Mouse (Mus musculus) forebrain, embryonic 10.5 days (tissue): ENCODE measurements around the gene Galc. TPM values are rescaled to one million over a fixed set of nuclear protein-coding genes. Genes with fewer than 3 reads are reported as not detected.
A peak's percentile ranks its signal among the peaks of the same experiment; 100 is the strongest.

Experiments
- DNase-seq: peaks from one replicate; pipeline ENCODE4 v3.0.0-alpha.2; 2017; ENCODE audit warnings: low spot score; ENCODE audit errors: extremely low spot score
- H3K27ac ChIP-seq: fragments of 300-500 bp; sonication (generic); 2 replicates; pipeline ENCODE4 v1.5.1; 2016; ENCODE audit warnings: mild to moderate bottlenecking
- H3K27me3 ChIP-seq: fragments of 300-500 bp; sonication (generic); 2 replicates; pipeline ENCODE4 v1.6.1; 2016; ENCODE audit warnings: mild to moderate bottlenecking; ENCODE audit not compliant: poor library complexity, severe bottlenecking
- H3K36me3 ChIP-seq: fragments of 300-500 bp; sonication (generic); replicated peaks from 2 replicates; pipeline ENCODE4 v1.6.1; 2016; ENCODE audit warnings: mild to moderate bottlenecking, moderate library complexity
- H3K4me1 ChIP-seq: fragments of 300-500 bp; sonication (generic); 2 replicates; pipeline ENCODE4 v1.6.1; 2016
- H3K4me3 ChIP-seq: fragments of 300-500 bp; sonication (generic); 2 replicates; pipeline ENCODE4 v1.5.1; 2016; ENCODE audit warnings: mild to moderate bottlenecking, moderate library complexity
- H3K9me3 ChIP-seq: fragments of 300-500 bp; sonication (generic); 2 replicates; pipeline ENCODE4 v1.6.1; 2016; ENCODE audit warnings: mild to moderate bottlenecking, moderate library complexity
- WGBS: fragments of 180-500 bp; shearing (Covaris S2); methylation state at CpG from one replicate; pipeline ENCODE4 v1.1.7; 2016; 5-methylcytosine and 5-hydroxymethylcytosine counted together
- polyA plus RNA-seq: library from polyadenylated mRNA; unstranded; fragments of >200 nt; fragmentation: Nextera tagmentation; extraction: Ambion mirVana; gene quantifications from 2 replicates; pipeline ENCODE4 v1.2.1, GENCODE M21; 2016

Gene Galc
- polyA plus RNA-seq, 1 experiment from 2014 or later = 14.9 TPM

GRCm38 (mm10) chr12:98270810-98271566, 11.7 kb upstream of the Galc start:
- Histone ChIP-seq H3K9me3 (no peaks in the 10 kb centered on the region), H3K4me3 (no peak overlapping the region), H3K27me3 (no peaks in the 10 kb centered on the region), H3K36me3 (no peaks in the 10 kb centered on the region), H3K4me1 (0 out of 2 replicates have a peak, but pooled peaks cover 5% of the 10 kb centered on the region), H3K27ac (no peak overlapping the region)
- WGBS = 74% methylated on average over 12 of the region's 12 CpGs
- no peak for DNase-seq

GRCm38 (mm10) chr12:98269791-98270745, 10.8 kb upstream of the Galc start:
- no peak overlapping the region for H3K4me3 ChIP-seq
- H3K9me3 ChIP-seq = no peaks in the 10 kb centered on the region
- DNase-seq = no peak
- no peaks in the 10 kb centered on the region for H3K36me3 ChIP-seq
- no peaks in the 10 kb centered on the region for H3K27me3 ChIP-seq
- H3K4me1 ChIP-seq = 0 out of 2 replicates have a peak, but pooled peaks cover 5% of the 10 kb centered on the region
- no peak overlapping the region for H3K27ac ChIP-seq
- WGBS = 89% methylated on average over 17 of the region's 17 CpGs

DNA sequence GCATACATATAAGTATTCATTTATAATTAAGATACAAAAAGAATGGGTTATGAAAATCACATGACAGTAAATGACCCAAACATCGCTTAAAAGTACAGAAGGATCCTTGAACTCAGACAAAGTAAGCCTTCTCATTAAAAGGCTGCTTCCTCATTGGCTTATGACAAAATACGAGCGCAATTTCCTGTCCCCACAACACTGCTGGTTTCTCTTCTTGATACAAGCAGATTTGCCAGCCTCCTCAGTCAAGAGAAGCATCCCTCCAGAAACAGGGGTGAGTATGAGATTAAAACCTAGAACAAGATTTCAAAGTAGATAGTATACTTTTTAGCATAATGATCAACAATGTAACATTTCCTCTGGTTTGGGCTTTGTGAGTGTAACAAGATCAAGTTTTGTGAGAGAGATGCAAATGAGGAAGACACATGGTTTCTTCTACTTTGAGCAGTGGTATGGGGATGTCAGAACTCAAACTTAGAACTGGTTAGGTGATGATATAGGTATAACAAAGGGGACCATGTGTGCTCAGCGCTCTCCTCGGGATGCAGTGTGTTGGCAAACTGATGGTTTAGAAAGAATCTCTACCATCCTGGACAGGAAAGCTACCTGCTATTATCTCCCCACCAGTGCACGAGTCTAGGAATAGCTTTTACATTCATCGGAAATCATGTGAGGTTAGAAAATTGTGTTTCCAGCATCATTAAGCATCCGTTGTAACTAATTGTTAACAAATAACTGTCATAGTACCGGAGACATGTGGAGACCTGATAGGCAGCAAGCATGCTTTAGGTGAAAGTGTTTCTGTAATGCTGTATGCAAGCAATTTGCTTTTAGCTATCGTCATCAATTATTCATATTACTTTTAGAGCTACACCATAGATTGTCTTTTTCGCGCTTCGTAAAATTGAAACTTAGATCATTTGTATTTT, 9.4 kb upstream of the Galc start, which contains the start of gene Gpr65:
Gene Gpr65 (plus strand): TSS at position 195 of the 929 bp plus-strand sequence.
- no peaks in the 10 kb centered on the region for H3K9me3 ChIP-seq
- H3K27me3 ChIP-seq = no peaks in the 10 kb centered on the region
- H3K36me3 ChIP-seq = no peaks in the 10 kb centered on the region
- no peak for DNase-seq
- 92% methylated on average over 13 of the region's 13 CpGs for WGBS
- no peak within 1 kb of the TSS for H3K4me3 ChIP-seq
- 0 out of 2 replicates have a peak, but pooled peaks cover 5% of the 10 kb centered on the region for H3K4me1 ChIP-seq
- no peak within 1 kb of the TSS for H3K27ac ChIP-seq

- Histone ChIP-seq H3K36me3 (no peaks in the 10 kb centered on the region), H3K27ac (no peak overlapping the region), H3K4me3 (no peak overlapping the region), H3K9me3 (no peaks in the 10 kb centered on the region), H3K4me1 (no peaks in the 10 kb centered on the region), H3K27me3 (no peaks in the 10 kb centered on the region)
- no peak for DNase-seq
- 93% methylated on average over 9 of the region's 9 CpGs for WGBS
Observed at GRCm38 (mm10) chr12:98265697-98266096, 6.4 kb upstream of the Galc start.

- H3K36me3 ChIP-seq = peaks cover 6% of the 10 kb centered on the region
- WGBS = 7% methylated on average over 12 of the region's 12 CpGs
- DNase-seq = no peak
Observed at GRCm38 (mm10) chr12:98259518-98259852, 226 bp upstream of the Galc start.

GRCm38 (mm10) chr12:98258371-98258844, 851 bp downstream of the Galc start:
- H3K27me3 ChIP-seq = no peaks in the 10 kb centered on the region
- H3K36me3 ChIP-seq = peaks cover 9% of the 10 kb centered on the region
- no peaks in the 10 kb centered on the region for H3K9me3 ChIP-seq
- peaks cover 20% of the 10 kb centered on the region for H3K4me1 ChIP-seq
- H3K27ac ChIP-seq = peak overlapping the region; percentile 96
- peak overlapping the region; percentile 65 for H3K4me3 ChIP-seq
- DNase-seq = no peak
- under 1% methylated on average over 8 of the region's 8 CpGs for WGBS

More at GRCm38 (mm10) chr12:98259518-98259852, 226 bp upstream of the Galc start:
- H3K4me3 ChIP-seq = peak overlapping the region; percentile 65
- no peaks in the 10 kb centered on the region for H3K27me3 ChIP-seq
- H3K27ac ChIP-seq = peak overlapping the region; percentile 96
- peaks cover 20% of the 10 kb centered on the region for H3K4me1 ChIP-seq
- H3K9me3 ChIP-seq = no peaks in the 10 kb centered on the region

DNA sequence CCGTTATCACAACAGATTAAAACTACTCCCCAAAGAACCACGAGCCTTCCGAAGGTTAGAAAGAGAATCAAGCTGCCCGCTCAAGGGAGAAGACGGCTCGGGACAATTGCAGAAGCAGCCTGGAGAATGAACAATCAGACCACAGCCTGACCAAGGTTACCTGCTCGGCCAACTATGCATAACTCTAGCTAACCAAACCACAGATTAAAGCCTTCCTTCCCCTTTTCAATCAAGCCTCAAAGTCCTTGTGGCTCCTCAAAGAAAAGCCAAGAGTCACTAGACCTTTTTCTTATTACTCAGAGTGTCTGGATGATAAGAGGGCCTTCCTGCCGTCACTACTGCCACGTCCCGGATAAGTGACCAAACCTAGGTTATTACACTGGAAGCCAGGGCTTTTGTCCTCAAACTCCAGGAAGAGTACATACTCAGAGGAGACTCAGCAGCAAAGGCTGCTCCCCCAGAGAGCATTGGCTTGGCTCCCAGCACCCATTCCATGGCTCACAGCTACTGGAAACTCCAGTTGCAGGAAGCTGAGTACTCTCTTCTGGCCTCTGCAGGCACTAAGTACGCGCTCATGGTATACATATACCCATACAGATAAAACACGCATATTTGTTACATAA, 3.8 kb downstream of the Galc start:
- Histone ChIP-seq H3K4me1 (peaks cover 20% of the 10 kb centered on the region), H3K36me3 (peaks cover 21% of the 10 kb centered on the region), H3K4me3 (no peak overlapping the region), H3K9me3 (no peaks in the 10 kb centered on the region), H3K27ac (no peak overlapping the region), H3K27me3 (no peaks in the 10 kb centered on the region)
- DNase-seq = no peak
- WGBS = 84% methylated on average over 13 of the region's 13 CpGs

- Histone ChIP-seq H3K4me3 (no peak overlapping the region), H3K36me3 (peaks cover 28% of the 10 kb centered on the region), H3K4me1 (peaks cover 3% of the 10 kb centered on the region), H3K9me3 (no peaks in the 10 kb centered on the region), H3K27ac (no peak overlapping the region), H3K27me3 (no peaks in the 10 kb centered on the region)
- WGBS = 85% methylated on average over 2 of the region's 2 CpGs
- no peak for DNase-seq
Observed at GRCm38 (mm10) chr12:98252417-98252816, 6.8 kb downstream of the Galc start.

- WGBS = 92% methylated on average over 8 of the region's 8 CpGs
- Histone ChIP-seq H3K27ac (no peak overlapping the region), H3K9me3 (no peaks in the 10 kb centered on the region), H3K27me3 (no peaks in the 10 kb centered on the region), H3K36me3 (peaks cover 26% of the 10 kb centered on the region), H3K4me3 (no peak overlapping the region), H3K4me1 (no peaks in the 10 kb centered on the region)
- no peak for DNase-seq
Observed at GRCm38 (mm10) chr12:98250327-98250726, 8.9 kb downstream of the Galc start.

DNA sequence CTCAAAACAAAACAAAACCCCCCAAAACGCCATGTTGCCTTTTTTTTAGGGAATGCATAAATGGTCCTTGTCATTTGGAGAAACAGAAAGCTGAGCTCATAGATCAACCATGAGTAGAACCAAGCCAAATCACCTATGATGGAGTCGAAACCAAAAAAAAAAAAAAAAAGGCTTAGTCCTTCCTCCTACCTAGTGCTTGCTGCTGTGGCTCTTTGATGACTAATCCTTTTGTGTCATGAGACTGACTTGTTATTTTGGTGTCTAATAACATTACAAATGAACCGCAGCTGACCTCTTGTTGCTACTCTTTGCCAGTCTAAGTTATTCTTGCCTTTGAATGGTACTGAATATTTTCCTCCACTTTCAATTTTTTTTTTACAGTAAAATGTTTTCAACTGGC, 9.6 kb downstream of the Galc start:
- Histone ChIP-seq H3K27ac (no peak overlapping the region), H3K4me3 (no peak overlapping the region), H3K9me3 (no peaks in the 10 kb centered on the region), H3K36me3 (peaks cover 28% of the 10 kb centered on the region), H3K27me3 (no peaks in the 10 kb centered on the region), H3K4me1 (no peaks in the 10 kb centered on the region)
- DNase-seq = no peak
- 82% methylated on average over 3 of the region's 3 CpGs for WGBS

DNA sequence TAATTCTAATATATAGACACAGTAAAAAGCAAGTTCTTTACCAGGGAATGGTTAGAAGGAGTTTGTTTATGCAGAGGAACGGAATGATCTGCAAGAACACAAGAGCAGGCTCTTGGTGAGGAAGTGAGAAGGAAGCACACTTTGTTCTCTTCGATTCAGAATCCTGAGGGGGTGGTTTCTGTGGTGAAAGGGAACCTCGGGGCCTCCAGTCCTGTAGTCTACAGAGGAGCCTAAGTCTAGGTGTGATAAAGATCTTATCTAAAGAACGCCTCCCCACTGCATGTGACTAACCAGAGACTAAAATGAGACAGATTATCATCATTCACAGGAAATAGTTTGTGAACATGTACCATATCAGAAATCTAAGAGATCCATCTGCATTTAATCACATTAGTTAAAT, 12.4 kb downstream of the Galc start:
- H3K4me1 ChIP-seq = no peaks in the 10 kb centered on the region
- no peak for DNase-seq
- H3K9me3 ChIP-seq = no peaks in the 10 kb centered on the region
- no peaks in the 10 kb centered on the region for H3K27me3 ChIP-seq
- 86% methylated on average over 4 of the region's 4 CpGs for WGBS
- H3K36me3 ChIP-seq = peaks cover 23% of the 10 kb centered on the region
- no peak overlapping the region for H3K4me3 ChIP-seq
- no peak overlapping the region for H3K27ac ChIP-seq

- no peak overlapping the region for H3K27ac ChIP-seq
- peaks cover 12% of the 10 kb centered on the region; the same call in 1 of the 2 replicates for H3K36me3 ChIP-seq
- H3K27me3 ChIP-seq = no peaks in the 10 kb centered on the region
- no peaks in the 10 kb centered on the region for H3K9me3 ChIP-seq
- H3K4me3 ChIP-seq = no peak overlapping the region
- DNase-seq = no peak
- H3K4me1 ChIP-seq = no peaks in the 10 kb centered on the region
- WGBS = 93% methylated on average over 5 of the region's 5 CpGs
Observed at GRCm38 (mm10) chr12:98244865-98245264, 14.4 kb downstream of the Galc start.
